Mouse (Mus musculus) regulatory T cell (primary cell): ENCODE measurements at regions not wholly inside any gene's neighbourhood (a gene's known extent, or its start where the extent isn't known, plus 50 kb on each side); places are given as distances from the start of the nearest gene placed in this dataset.

ENCODE experiments used
- in situ Hi-C: fragments of 300-600 bp; cut with MboI, MseI; formaldehyde crosslinking; loops from one replicate; pipeline ENCODE4 v1.15.1; 2025; ENCODE audit warnings: high pct_unique_total_duplicates

DNA sequence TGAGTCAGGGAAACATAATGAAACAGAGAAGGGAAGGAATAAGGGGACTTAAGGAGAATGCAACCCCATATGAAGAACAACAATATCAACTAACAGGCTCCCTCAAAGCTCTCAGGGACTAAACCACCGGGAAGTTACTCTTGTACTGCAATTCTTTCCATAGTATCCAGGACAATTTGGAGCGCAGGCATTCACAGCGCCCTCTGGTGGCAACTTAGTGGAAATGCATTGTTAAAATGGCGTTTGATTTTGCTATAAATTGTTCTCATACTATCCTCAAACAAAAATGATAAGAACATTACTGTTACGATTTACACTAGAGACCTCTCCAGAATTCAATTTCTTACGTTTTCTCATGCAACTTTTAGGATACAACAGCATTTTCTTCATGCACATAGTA, 1126.1 kb downstream of the Pcdh9 start:
- in situ Hi-C loops, result loop anchor here (10.0 kb wide), 1 partner anchor 1350 kb away; no protein-coding TSS in a partner anchor

DNA sequence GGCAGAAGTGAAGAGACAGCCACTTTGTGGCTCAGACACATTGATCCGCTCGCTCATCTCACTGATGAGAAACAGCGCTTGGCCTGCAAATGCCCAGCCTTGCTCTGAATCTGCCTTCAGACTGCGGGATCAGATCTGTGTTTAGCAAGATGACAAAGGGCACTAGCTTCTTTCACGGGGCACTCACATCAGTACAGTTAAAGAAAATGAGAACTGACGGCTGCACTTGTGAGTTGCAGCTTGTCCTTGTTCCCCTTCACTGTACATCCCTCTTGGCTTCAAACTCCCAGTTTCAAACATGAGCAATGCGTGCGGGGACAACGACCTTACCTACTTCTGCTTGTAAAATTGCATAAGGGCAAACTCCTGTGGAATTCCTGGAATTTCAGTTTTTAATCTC, 1135.8 kb downstream of the Pcdh9 start:
- in situ Hi-C loops, result no loop called here

DNA sequence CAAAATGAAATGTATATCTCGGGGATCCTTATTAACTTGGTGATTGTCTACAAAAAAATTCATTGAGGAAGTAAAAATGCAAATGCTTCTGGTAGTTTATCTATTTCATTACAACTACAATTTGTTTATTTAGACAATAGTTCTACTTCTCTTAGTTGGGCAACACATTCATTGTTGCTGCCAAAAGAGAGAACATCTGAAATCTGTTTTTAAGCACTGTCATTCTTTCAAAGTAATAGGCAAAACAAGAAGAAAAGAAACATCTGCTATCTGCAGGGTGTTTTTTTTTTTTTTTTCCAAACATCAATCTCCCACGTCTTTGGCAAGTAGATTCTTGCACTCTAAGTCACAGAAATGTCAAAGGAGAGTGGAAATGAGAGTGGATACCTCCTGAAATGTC, 1172.8 kb downstream of the Pcdh9 start:
- in situ Hi-C loops, result no loop called here

DNA sequence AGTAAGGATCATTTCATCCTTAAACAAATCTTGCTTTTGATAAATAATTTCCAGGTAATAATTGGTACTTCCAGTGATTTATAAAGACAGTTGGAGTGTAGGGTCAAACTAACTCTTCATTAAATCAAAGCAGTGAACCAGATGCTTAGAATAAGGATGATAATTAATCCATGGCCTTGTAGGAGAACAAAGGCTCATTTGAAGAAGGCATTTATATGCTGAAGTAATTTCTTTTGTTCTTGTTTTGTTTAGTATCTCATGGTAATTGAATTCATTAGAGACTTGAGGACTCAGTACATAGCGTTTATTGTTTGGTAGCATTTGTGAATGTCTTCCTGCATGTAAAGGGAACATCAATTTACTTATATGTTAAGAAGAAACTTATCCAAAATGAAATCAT, 1202.3 kb downstream of the Pcdh9 start:
- in situ Hi-C loops, result no loop called here

DNA sequence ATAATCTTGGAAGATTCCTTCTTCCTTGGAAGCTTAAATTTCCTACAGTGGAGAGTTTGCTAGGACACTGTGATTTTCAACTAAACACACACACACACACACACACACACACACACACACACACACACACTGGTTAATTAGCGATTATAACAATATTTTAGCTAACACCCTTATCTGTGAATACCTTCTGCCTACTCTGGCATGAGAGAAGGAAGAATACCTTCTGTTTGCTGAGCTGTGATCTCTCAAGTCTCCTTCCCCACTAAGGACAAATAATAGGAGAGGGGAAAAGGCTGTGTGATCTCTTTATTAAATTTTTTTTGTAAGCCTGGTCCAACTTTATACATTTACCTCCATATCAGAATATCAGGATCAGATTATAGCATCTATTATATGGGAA, 1203.4 kb downstream of the Pcdh9 start:
- in situ Hi-C loops, result no loop called here

DNA sequence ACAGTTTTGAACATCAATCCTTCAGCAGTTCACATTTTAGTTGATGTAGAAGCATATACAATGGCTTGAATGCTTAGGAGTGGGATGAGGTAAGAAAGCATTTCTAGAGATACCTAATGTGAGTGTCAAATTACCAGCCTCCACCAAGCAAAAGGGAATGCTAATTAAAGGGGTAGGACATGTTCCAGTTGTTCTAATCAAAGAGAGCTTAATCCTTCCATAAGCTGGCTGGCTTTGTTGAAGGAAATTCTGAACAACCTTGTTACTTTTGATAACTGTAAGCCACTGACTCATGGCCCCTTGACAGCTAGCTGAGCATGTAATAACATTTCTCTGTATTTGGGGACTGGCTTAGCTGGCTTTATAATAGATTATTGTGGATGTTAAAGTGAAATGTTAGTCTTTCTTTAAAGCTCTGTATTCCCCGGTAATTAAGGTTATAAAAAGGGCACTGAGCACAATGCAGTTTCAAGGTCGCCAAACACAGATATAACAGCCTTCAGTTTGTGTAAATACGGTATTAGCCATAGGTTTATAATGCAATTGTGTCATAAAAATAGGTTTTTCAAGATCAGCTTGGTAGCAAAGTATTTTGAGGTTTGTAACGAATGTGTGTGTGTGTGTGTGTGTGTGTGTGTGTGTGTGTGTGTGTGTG, 1211.5 kb downstream of the Pcdh9 start:
- in situ Hi-C loops, result no loop called here

DNA sequence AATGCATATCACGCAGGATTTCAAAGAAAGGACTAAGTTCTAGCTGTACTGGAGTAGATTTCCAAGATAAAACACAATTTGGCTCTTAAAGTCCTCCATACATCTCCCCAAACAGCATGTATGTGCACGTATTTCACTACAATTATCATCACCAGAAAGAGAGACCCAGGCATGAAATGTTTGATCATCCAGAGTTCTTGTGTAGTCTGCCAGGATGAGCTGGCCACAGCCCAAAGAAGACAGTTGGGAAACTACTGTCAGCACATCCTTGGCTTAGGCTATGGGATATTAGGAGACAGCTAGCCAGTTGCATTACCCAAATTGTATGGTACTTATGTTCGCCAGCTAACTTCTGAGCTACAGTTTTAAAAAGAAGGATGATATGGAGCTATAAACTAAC, 1216.3 kb downstream of the Pcdh9 start:
- in situ Hi-C loops, result no loop called here
